Mouse (Mus musculus) liver, postnatal 0 days (tissue): ENCODE measurements around the gene Psma3.

Experiments used
- CTCF ChIP-seq: sonication (generic); IDR thresholded peaks from 2 replicates; pipeline ENCODE4 v1.5.1; 2016; ENCODE audit warnings: antibody characterized with exemption, low read depth
- EP300 ChIP-seq: IDR thresholded peaks from 2 replicates; pipeline ENCODE4 v1.6.1; 2016; ENCODE audit warnings: antibody characterized with exemption, low read depth, mild to moderate bottlenecking

DNA sequence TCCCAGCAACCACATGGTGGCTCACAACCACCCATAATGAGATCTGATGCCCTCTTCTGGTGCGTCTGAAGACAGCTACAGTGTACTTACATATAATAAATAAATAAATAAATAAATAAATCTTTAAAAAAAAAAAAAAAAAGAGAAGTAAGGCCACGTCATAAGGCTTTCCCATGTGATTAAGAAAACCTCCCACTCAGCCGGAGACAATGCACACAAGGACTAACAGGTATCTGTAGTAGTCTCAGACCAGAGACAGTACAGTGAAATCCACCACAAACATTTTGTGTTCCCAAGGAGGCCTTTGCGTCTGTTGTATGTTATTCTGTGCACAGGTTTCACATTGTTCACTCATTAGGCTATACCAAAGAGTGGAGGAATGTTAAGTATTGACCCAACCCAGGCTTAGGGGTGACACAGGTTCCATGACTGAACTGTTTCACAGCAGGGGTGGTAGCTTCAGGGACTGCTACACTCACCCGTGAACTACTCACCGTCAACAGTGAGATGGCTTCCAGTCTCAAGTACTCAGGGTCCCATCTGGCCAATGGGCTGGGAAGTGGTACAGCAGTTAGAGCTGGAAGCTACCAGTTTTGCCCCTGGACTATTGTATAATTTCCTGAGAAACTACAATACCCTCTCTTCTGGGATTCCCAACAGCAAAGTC is 29.5 kb downstream of the Psma3 start:
- TF ChIP-seq CTCF, result no peak
- no peak for TF ChIP-seq EP300
